Mouse (Mus musculus): ENCODE data around the gene Cdpf1. TPM values are rescaled to one million over a fixed set of nuclear protein-coding genes. Genes with fewer than 3 reads are reported as not detected.

The Cdpf1 gene
- polyA plus RNA-seq, 1 experiment from 2014 or later = 22.0 TPM

GRCm38 (mm10) chr15:85835335-85835734 is 23.8 kb upstream of the Cdpf1 start:
- H3K9ac ChIP-seq (ENCODE audit: low read depth, low read length) = no peak overlapping the region
- no peaks in the 10 kb centered on the region for H3K27me3 ChIP-seq (ENCODE audit: control insufficient read depth, insufficient read depth, low read length)
- ATAC-seq (ENCODE audit: low FRiP score) = no peak
- 58% methylated on average over 3 of the region's 3 CpGs for WGBS
- H3K4me3 ChIP-seq (ENCODE audit: low read depth, low read length) = no peak overlapping the region
- no peaks in the 10 kb centered on the region for H3K9me3 ChIP-seq (ENCODE audit: control insufficient read depth, low read length)
- H3K4me2 ChIP-seq (replicated peaks; ENCODE audit: low read depth, low read length) = no peak overlapping the region
- H3K4me1 ChIP-seq (replicated peaks; ENCODE audit: control insufficient read depth, insufficient read depth, low read length) = no peaks in the 10 kb centered on the region
- no peak overlapping the region for H3K27ac ChIP-seq (ENCODE audit: low read depth, low read length)
- DNase-seq (ENCODE audit: low spot score) = no peak
- no peaks in the 10 kb centered on the region for H3K36me3 ChIP-seq (ENCODE audit: control insufficient read depth, insufficient read depth, low read length)

DNA sequence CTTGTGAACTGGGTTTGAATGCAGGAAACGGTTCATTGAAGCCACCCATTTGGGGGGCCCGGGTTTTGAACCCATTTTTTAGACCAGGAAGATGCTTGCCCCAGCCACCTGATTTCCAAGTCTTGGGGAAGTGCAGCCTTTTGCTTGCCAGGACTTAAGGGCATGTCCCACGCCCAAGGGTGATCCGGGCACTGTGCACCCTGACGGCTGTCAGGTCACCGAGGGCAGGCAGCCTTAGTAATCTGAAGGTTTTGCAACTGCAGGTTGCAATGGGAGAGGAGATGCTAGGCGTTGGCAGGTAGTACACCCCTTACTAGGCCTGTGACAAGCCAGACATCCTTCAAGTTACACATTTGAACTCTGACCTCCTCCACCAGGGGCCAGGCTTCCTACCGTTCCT is 21.1 kb upstream of the Cdpf1 start:
- Histone ChIP-seq H3K27ac (ENCODE audit: low read depth, low read length) (no peak overlapping the region), H3K36me3 (ENCODE audit: control insufficient read depth, insufficient read depth, low read length) (no peaks in the 10 kb centered on the region), H3K27me3 (ENCODE audit: control insufficient read depth, insufficient read depth, low read length) (no peaks in the 10 kb centered on the region), H3K4me2 (replicated peaks; ENCODE audit: low read depth, low read length) (peak overlapping the region; percentile 67), H3K4me1 (replicated peaks; ENCODE audit: control insufficient read depth, insufficient read depth, low read length) (no peaks in the 10 kb centered on the region), H3K9me3 (ENCODE audit: control insufficient read depth, low read length) (no peaks in the 10 kb centered on the region), H3K4me3 (ENCODE audit: low read depth, low read length) (peak overlapping the region; percentile 35), H3K9ac (ENCODE audit: low read depth, low read length) (no peak overlapping the region; the same call in 1 of the 2 replicates)
- ATAC-seq (ENCODE audit: low FRiP score) (no peak), DNase-seq (ENCODE audit: low spot score) (no peak)
- 52% methylated on average over 8 of the region's 8 CpGs for WGBS

DNA sequence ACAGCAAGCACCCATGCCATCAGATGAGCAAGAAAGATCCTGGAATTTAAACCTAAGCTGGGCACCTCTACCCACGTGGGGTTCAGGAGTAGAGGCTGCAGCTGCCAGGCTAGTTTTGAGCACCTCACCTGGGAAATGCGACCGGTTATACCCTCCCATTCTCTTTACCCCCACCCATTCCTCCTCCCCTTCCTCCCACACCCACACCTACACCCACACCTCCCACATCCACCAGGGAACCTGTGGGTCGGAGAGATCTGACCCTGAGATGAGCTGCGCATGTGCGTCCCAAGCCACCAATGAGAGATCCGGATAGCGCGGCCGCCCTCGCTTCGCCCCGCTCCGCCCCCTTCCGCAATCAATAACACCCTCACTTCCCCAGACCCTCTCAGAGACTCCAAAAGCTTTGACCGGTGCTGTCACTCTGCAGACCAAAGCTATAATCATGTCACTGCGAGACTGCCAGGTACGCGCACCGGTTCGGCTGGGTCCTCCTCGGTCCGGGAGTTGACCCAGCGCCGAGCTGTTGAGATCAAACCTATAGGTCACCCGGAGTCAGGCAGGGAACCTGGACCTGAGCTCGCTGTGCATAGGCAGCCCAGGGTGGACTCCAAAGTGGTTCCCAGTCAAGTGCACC is 20.6 kb upstream of the Cdpf1 start, which contains the start of gene Ttc38:
Ttc38 (plus strand) TSS at position 353 of the 637 bp plus-strand sequence.
- Histone ChIP-seq H3K4me1 (replicated peaks; ENCODE audit: control insufficient read depth, insufficient read depth, low read length) (no peaks in the 10 kb centered on the region), H3K4me3 (ENCODE audit: low read depth, low read length) (peak within 1 kb of the TSS; percentile 35), H3K9ac (ENCODE audit: low read depth, low read length) (peak within 1 kb of the TSS; percentile 24; the same call in 1 of the 2 replicates), H3K27ac (ENCODE audit: low read depth, low read length) (no peak within 1 kb of the TSS), H3K36me3 (ENCODE audit: control insufficient read depth, insufficient read depth, low read length) (no peaks in the 10 kb centered on the region), H3K9me3 (ENCODE audit: control insufficient read depth, low read length) (no peaks in the 10 kb centered on the region), H3K27me3 (ENCODE audit: control insufficient read depth, insufficient read depth, low read length) (no peaks in the 10 kb centered on the region), H3K4me2 (replicated peaks; ENCODE audit: low read depth, low read length) (peak within 1 kb of the TSS; percentile 67)
- peak; percentile 81 for DNase-seq (ENCODE audit: low spot score)
- peak; percentile 89 for ATAC-seq (ENCODE audit: low FRiP score)
- 2% methylated on average over 27 of the region's 27 CpGs for WGBS

DNA sequence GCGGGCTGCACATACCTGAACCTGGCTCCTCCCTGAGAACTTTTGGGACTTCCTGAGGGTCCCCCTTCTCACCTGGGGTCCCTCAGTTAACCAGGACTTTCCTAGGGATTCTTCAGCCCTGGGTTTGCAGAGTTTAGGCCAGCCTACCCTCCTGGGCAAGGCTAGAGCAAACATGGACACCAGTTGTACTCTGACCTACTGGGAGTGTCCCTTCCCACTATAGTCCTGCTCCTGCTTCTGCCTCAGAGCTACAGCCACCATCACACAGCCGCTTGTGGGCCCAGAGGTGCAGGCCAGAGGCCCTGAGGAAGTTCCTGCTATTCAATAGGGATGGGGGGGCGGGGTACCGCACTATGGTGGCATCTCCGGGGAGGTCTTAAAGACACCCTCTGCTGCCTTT is 18.0 kb upstream of the Cdpf1 start:
- 78% methylated on average over 5 of the region's 5 CpGs for WGBS
- Histone ChIP-seq H3K4me1 (replicated peaks; ENCODE audit: control insufficient read depth, insufficient read depth, low read length) (no peaks in the 10 kb centered on the region), H3K27me3 (ENCODE audit: control insufficient read depth, insufficient read depth, low read length) (peaks cover 2% of the 10 kb centered on the region; the same call in 1 of the 2 replicates), H3K9me3 (ENCODE audit: control insufficient read depth, low read length) (no peaks in the 10 kb centered on the region), H3K36me3 (ENCODE audit: control insufficient read depth, insufficient read depth, low read length) (no peaks in the 10 kb centered on the region), H3K4me3 (ENCODE audit: low read depth, low read length) (no peak overlapping the region), H3K27ac (ENCODE audit: low read depth, low read length) (no peak overlapping the region), H3K9ac (ENCODE audit: low read depth, low read length) (no peak overlapping the region), H3K4me2 (replicated peaks; ENCODE audit: low read depth, low read length) (no peak overlapping the region)
- no peak for DNase-seq (ENCODE audit: low spot score)
- no peak for ATAC-seq (ENCODE audit: low FRiP score)

- H3K4me2 ChIP-seq (replicated peaks; ENCODE audit: low read depth, low read length) = no peak overlapping the region
- H3K4me1 ChIP-seq (replicated peaks; ENCODE audit: control insufficient read depth, insufficient read depth, low read length) = no peaks in the 10 kb centered on the region
- peaks cover 2% of the 10 kb centered on the region; the same call in 1 of the 2 replicates for H3K27me3 ChIP-seq (ENCODE audit: control insufficient read depth, insufficient read depth, low read length)
- DNase-seq (ENCODE audit: low spot score) (no peak), ATAC-seq (ENCODE audit: low FRiP score) (no peak)
- H3K9ac ChIP-seq (ENCODE audit: low read depth, low read length) = no peak overlapping the region
- H3K4me3 ChIP-seq (ENCODE audit: low read depth, low read length) = no peak overlapping the region
- H3K27ac ChIP-seq (ENCODE audit: low read depth, low read length) = no peak overlapping the region
- 90% methylated on average over 4 of the region's 4 CpGs for WGBS
- H3K9me3 ChIP-seq (ENCODE audit: control insufficient read depth, low read length) = no peaks in the 10 kb centered on the region
- no peaks in the 10 kb centered on the region for H3K36me3 ChIP-seq (ENCODE audit: control insufficient read depth, insufficient read depth, low read length)
Measured at GRCm38 (mm10) chr15:85828071-85828470, 16.6 kb upstream of the Cdpf1 start.

GRCm38 (mm10) chr15:85826676-85827075 is 15.2 kb upstream of the Cdpf1 start:
- H3K36me3 ChIP-seq (ENCODE audit: control insufficient read depth, insufficient read depth, low read length) = no peaks in the 10 kb centered on the region
- no peak overlapping the region for H3K4me2 ChIP-seq (replicated peaks; ENCODE audit: low read depth, low read length)
- no peak overlapping the region for H3K9ac ChIP-seq (ENCODE audit: low read depth, low read length)
- no peak overlapping the region for H3K4me3 ChIP-seq (ENCODE audit: low read depth, low read length)
- H3K4me1 ChIP-seq (replicated peaks; ENCODE audit: control insufficient read depth, insufficient read depth, low read length) = no peaks in the 10 kb centered on the region
- no peaks in the 10 kb centered on the region for H3K9me3 ChIP-seq (ENCODE audit: control insufficient read depth, low read length)
- peaks cover 4% of the 10 kb centered on the region for H3K27me3 ChIP-seq (ENCODE audit: control insufficient read depth, insufficient read depth, low read length)
- H3K27ac ChIP-seq (ENCODE audit: low read depth, low read length) = no peak overlapping the region
- DNase-seq (ENCODE audit: low spot score) = no peak
- 73% methylated on average over 5 of the region's 5 CpGs for WGBS
- ATAC-seq (ENCODE audit: low FRiP score) = no peak

- H3K4me2 ChIP-seq (replicated peaks; ENCODE audit: low read depth, low read length) = peak overlapping the region; percentile 90
- H3K27ac ChIP-seq (ENCODE audit: low read depth, low read length) = no peak overlapping the region
- H3K9ac ChIP-seq (ENCODE audit: low read depth, low read length) = peak overlapping the region; percentile 66; the same call in 1 of the 2 replicates
- H3K4me1 ChIP-seq (replicated peaks; ENCODE audit: control insufficient read depth, insufficient read depth, low read length) = no peaks in the 10 kb centered on the region
- H3K36me3 ChIP-seq (ENCODE audit: control insufficient read depth, insufficient read depth, low read length) = no peaks in the 10 kb centered on the region
- ATAC-seq (ENCODE audit: low FRiP score) (no peak), DNase-seq (ENCODE audit: low spot score) (no peak)
- peaks cover 12% of the 10 kb centered on the region for H3K27me3 ChIP-seq (ENCODE audit: control insufficient read depth, insufficient read depth, low read length)
- WGBS = 17% methylated on average over 4 of the region's 4 CpGs
- H3K9me3 ChIP-seq (ENCODE audit: control insufficient read depth, low read length) = no peaks in the 10 kb centered on the region
- H3K4me3 ChIP-seq (ENCODE audit: low read depth, low read length) = peak overlapping the region; percentile 46
Measured at GRCm38 (mm10) chr15:85822011-85822359, 10.5 kb upstream of the Cdpf1 start.

DNA sequence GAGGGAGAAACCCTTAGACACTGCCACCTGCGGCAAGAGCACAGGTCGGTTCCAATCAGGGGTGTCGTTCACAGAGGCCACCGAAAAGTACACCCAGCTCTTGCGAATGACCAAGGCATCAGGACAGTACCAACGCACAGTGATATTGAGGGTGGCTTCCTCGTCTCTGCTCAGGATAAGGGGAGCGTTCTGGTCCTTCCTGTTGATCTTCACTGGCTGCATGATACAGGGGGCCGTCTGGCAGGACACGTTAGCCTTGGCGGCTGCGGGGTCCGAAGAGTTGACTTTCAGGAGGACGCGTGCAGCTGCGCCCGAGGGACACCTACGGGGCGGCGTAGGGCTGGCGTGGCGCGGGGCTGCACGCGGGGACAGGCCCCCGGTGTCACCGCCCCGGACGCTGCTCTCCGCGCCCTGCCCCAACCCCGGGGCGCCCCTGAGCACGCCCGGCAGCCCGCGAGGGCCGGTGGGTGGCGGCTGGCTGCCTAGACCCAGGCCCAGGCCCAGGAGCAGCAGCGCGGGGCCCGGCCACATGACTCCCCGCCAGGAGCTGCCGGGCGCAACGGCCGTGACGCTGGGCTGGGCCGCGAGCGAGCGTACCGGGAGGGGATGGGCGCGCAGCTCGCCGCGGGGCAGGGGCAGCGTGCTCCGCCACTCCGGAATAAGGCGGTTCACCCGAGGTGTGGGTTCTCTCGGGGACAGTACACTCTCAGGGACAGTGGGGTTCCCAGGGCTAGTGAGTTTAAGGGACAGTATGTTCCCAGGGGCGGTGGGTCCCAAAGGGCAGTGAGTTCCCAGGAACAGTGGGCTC is 9.9 kb upstream of the Cdpf1 start, which contains the start of gene Pkdrej:
Pkdrej (minus strand) TSS at position 532 of the 808 bp plus-strand sequence.
- no peaks in the 10 kb centered on the region for H3K4me1 ChIP-seq (replicated peaks; ENCODE audit: control insufficient read depth, insufficient read depth, low read length)
- ATAC-seq (ENCODE audit: low FRiP score) (0 out of 2 replicates have a peak, but pooled peaks have one; percentile 45), DNase-seq (ENCODE audit: low spot score) (peak; percentile 62)
- H3K4me3 ChIP-seq (ENCODE audit: low read depth, low read length) = peak within 1 kb of the TSS; percentile 46
- H3K9me3 ChIP-seq (ENCODE audit: control insufficient read depth, low read length) = no peaks in the 10 kb centered on the region
- H3K27ac ChIP-seq (ENCODE audit: low read depth, low read length) = no peak within 1 kb of the TSS
- H3K27me3 ChIP-seq (ENCODE audit: control insufficient read depth, insufficient read depth, low read length) = peaks cover 12% of the 10 kb centered on the region
- no peaks in the 10 kb centered on the region for H3K36me3 ChIP-seq (ENCODE audit: control insufficient read depth, insufficient read depth, low read length)
- 2% methylated on average over 56 of the region's 65 CpGs for WGBS
- H3K9ac ChIP-seq (ENCODE audit: low read depth, low read length) = peak within 1 kb of the TSS; percentile 66
- H3K4me2 ChIP-seq (replicated peaks; ENCODE audit: low read depth, low read length) = peak within 1 kb of the TSS; percentile 90
